Mouse (Mus musculus): ENCODE data around the gene Cry2. TPM values are rescaled to one million over a fixed set of nuclear protein-coding genes. Genes with fewer than 3 reads are reported as not detected.
"Not testable (repeated sequence)": the region's sequence is repeated elsewhere in the genome, so short reads cannot be mapped to it uniquely, and the experiment has no call there.

The Cry2 gene
- 100 to 1,000 TPM; 105 to 108 TPM for total RNA-seq (2021)
- long read RNA-seq, experiment 1, transcript Cry2-201 (12 exons, 3,976 nt) = major isoform, 105 of 151 reads
- long read RNA-seq, experiment 1, partial matches to known transcripts = 33 of 151 reads
- long read RNA-seq, experiment 1, other reads (novel, unspliced or antisense) = 12 of 151 reads
- long read RNA-seq, experiment 2, transcript Cry2-201 (12 exons, 3,976 nt) = major isoform, 147 of 200 reads
- long read RNA-seq, experiment 2, partial matches to known transcripts = 7 of 200 reads
- long read RNA-seq, experiment 2, other reads (novel, unspliced or antisense) = 46 of 200 reads

DNA sequence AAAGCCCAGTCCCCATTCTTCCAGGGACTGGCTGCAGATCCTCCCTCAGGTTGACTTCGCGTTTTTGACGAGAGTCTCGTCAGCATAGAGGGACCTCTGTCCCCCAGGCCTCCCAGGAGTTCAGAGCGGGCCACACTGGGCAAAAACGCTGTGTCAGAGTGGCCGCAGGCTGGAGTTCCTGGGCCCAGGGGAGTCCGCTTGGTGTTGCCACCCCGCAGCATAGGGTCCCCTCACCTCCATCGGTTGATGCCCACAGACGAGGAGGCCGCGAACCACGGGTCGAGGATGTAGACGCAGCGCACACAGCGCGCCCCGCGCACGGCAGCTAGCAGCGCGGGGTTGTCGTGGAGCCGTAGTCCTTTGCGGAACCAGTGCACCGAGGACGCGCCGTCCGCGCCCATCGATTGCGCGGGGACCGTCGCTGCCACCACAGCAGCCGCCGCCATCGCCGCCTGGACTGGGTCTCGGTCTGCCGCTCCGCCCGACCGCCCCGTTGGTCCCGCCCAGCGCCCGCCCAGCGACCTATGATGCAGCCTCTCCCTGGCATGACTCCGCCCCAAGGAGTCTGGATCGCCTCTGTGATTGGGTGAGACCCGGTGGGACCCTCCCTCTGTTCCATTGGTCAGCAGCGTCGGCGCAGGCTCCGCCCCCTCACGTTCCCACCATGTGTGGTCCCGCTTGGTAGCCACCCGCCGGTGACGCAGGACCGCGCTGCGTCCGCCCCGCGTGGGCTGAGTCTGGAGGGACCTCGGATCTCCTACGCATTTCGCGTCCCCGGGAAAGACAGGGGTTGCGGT is at the start of gene Cry2:
TSS of gene Cry2 (minus strand) at position 466 of the 797 bp plus-strand sequence.
- TF ChIP-seq CTCF (conservative IDR thresholded peaks at IDR 0.05) = no peak
- DNase-seq (ENCODE audit: low spot score in 2 of 2) = peak; percentile 99
- Histone ChIP-seq H3K4me3 (peak within 1 kb of the TSS; percentile 81), H3K27ac (peak within 1 kb of the TSS; percentile 96)

GRCm38 (mm10) chr2:92483505-92483904 is 49.7 kb upstream of the Cry2 start:
- DNase-seq (ENCODE audit: low spot score in 2 of 2) = no peak
- no peak overlapping the region for H3K27ac ChIP-seq
- H3K4me3 ChIP-seq = no peak overlapping the region
- TF ChIP-seq CTCF (conservative IDR thresholded peaks at IDR 0.05) = no peak

- TF ChIP-seq CTCF (conservative IDR thresholded peaks at IDR 0.05) = no peak
Measured at GRCm38 (mm10) chr2:92482551-92482950, 48.7 kb upstream of the Cry2 start.

DNA sequence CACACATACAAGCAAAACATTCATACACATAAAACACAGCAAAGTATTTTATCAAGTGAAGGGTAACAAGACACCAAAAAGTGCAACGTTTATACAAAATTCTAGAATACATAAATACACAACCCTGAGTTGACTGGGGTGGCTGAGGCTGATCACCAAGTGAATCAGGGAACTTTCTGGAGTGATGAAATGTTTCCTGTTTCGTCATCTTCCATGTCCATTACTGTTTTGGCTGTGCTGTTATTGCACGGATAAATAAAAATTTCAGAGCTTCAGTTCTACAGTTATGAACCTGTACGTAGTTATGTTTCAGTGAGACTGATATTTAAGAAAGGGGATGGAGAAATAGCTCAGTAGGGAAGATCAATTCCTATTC is 44.5 kb upstream of the Cry2 start:
- no peak for TF ChIP-seq CTCF (conservative IDR thresholded peaks at IDR 0.05)
- Histone ChIP-seq H3K27ac (peak overlapping the region; percentile 68), H3K4me3 (no peak overlapping the region)
- no peak for DNase-seq (ENCODE audit: low spot score in 2 of 2)

More at GRCm38 (mm10) chr2:92482551-92482950, 48.7 kb upstream of the Cry2 start:
- H3K27ac ChIP-seq = no peak overlapping the region
- no peak for DNase-seq (ENCODE audit: low spot score in 2 of 2)
- H3K4me3 ChIP-seq = no peak overlapping the region

GRCm38 (mm10) chr2:92477672-92478312 is 43.9 kb upstream of the Cry2 start:
- peak in 1 of 2 experiments; percentile 36 for DNase-seq (ENCODE audit: low spot score in 2 of 2)
- peak; percentile 18; the same call in 1 of the 2 replicates for TF ChIP-seq CTCF (conservative IDR thresholded peaks at IDR 0.05)
- no peak overlapping the region for H3K4me3 ChIP-seq
- H3K27ac ChIP-seq = peak overlapping the region; percentile 68; the same call in 1 of the 2 replicates

GRCm38 (mm10) chr2:92476580-92476979 is 42.7 kb upstream of the Cry2 start:
- not testable (repeated sequence) for H3K27ac ChIP-seq; DNase-seq (ENCODE audit: low spot score in 2 of 2); H3K4me3 ChIP-seq

GRCm38 (mm10) chr2:92475711-92476110 is 41.9 kb upstream of the Cry2 start:
- no peak for DNase-seq (ENCODE audit: low spot score in 2 of 2)
- no peak overlapping the region for H3K27ac ChIP-seq
- no peak overlapping the region for H3K4me3 ChIP-seq
- no peak for TF ChIP-seq CTCF (conservative IDR thresholded peaks at IDR 0.05)

DNA sequence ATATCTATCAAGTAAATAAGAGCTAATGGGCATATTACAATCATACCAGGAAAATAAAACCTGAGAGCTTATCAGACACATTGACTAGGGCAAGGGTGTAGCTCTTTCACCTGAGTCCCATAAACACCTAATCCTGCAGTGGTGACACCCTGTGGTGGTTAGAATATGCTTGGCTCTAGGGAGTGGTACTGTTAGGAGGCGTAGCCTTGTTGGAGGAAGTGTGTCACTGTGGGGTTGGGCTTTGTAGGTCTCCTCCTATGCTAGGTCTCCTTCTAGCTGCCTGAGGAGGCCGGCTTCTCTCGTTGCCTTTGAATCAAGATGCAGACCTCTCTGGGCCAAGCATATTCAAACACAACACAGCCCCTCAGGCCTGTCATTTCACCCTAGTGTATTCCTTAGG is 41.1 kb upstream of the Cry2 start:
- Histone ChIP-seq H3K4me3 (no peak overlapping the region), H3K27ac (no peak overlapping the region)
- DNase-seq (ENCODE audit: low spot score in 2 of 2) = no peak
- no peak for TF ChIP-seq CTCF (conservative IDR thresholded peaks at IDR 0.05)

GRCm38 (mm10) chr2:92471886-92472670 is 38.2 kb upstream of the Cry2 start:
- Histone ChIP-seq H3K27ac (no peak overlapping the region), H3K4me3 (no peak overlapping the region)
- DNase-seq (ENCODE audit: low spot score in 2 of 2) = no peak
- TF ChIP-seq CTCF (conservative IDR thresholded peaks at IDR 0.05) = no peak

DNA sequence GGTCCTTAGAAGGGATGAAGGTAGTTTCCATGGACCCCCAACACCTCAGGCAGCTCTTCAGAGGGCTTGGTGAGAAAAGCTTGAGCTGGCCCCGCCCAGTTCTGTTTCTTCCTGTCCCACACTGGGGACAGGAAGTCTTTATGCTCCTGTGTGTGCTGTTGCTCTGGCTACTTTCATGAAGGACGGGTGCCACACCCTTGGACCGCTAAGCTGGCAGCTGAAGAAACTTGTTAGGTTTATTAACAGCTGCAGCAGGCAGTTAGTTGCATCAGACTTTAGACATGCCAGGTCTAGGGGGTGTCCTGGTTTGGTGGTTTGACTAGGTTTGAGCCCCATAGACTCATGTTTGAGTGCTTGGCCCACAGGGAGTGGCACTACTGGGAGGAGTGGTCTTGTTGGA is 30.8 kb upstream of the Cry2 start:
- no peak overlapping the region for H3K4me3 ChIP-seq
- TF ChIP-seq CTCF (conservative IDR thresholded peaks at IDR 0.05) = no peak
- no peak overlapping the region for H3K27ac ChIP-seq
- no peak for DNase-seq (ENCODE audit: low spot score in 2 of 2)

DNA sequence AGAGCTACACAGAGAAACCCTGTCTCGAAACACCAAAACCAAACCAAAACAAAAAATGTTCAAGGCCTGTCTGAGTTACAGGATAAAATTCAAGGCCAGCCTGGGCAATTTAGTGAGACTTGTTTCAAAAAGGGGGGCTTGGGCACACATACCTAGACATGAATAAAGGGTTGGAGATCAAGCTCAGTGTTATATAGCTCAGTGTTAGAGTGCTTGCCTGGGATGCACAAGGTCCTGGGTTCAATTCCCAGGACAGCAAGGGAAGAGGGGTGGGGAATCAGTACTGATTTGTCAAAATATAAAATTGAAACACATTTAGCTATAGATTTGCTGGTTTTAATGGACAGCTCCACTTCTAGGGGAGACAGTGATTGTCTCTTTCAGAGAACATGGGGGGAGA is 27.4 kb upstream of the Cry2 start:
- Histone ChIP-seq H3K4me3 (no peak overlapping the region), H3K27ac (no peak overlapping the region)
- TF ChIP-seq CTCF (conservative IDR thresholded peaks at IDR 0.05) = no peak
- DNase-seq (ENCODE audit: low spot score in 2 of 2) = no peak

GRCm38 (mm10) chr2:92459921-92460707 is 26.3 kb upstream of the Cry2 start, which contains the start of gene Slc35c1:
Slc35c1 (minus strand) TSS chr2:92460538.
- Histone ChIP-seq H3K27ac (peak within 1 kb of the TSS; percentile 91), H3K4me3 (peak within 1 kb of the TSS; percentile 82)
- no peak for TF ChIP-seq CTCF (conservative IDR thresholded peaks at IDR 0.05)
- DNase-seq (ENCODE audit: low spot score in 2 of 2) = no peak
